Mouse (Mus musculus): ENCODE measurements around the gene Grin2b.

- no peak for TF ChIP-seq POLR2A (IDR thresholded peaks at IDR 0.05; ENCODE audit: extremely low read depth, insufficient read depth, low read length)
- TF ChIP-seq CTCF (IDR thresholded peaks at IDR 0.05; ENCODE audit: low read depth, low read length), result no peak
Measured at GRCm38 (mm10) chr6:135912114-135912513, 261.2 kb downstream of the Grin2b start.
